Mouse (Mus musculus) embryonic facial prominence, embryonic 12.5 days (tissue): ENCODE measurements around the gene Senp1. TPM values are rescaled to one million over a fixed set of nuclear protein-coding genes. Genes with fewer than 3 reads are reported as not detected.

ENCODE experiments used
- ATAC-seq: fragments of 200-750 bp; cut with Nextera tagmentation; 2 replicates; pipeline ENCODE4 v1.8.0; 2017; ENCODE audit not compliant: insufficient number of reproducible peaks, insufficient read depth, low FRiP score, low TSS enrichment
- H3K27ac ChIP-seq: fragments of 300-500 bp; sonication (generic); 2 replicates; pipeline ENCODE4 v1.5.1; 2016; ENCODE audit warnings: mild to moderate bottlenecking
- H3K27me3 ChIP-seq: fragments of 300-500 bp; sonication (generic); 2 replicates; pipeline ENCODE4 v1.6.1; 2016; ENCODE audit warnings: mild to moderate bottlenecking, moderate library complexity
- H3K36me3 ChIP-seq: fragments of 300-500 bp; sonication (generic); 2 replicates; pipeline ENCODE4 v1.6.1; 2016; ENCODE audit warnings: mild to moderate bottlenecking
- H3K4me1 ChIP-seq: fragments of 300-500 bp; sonication (generic); 2 replicates; pipeline ENCODE4 v1.6.1; 2016
- H3K4me2 ChIP-seq: fragments of 300-500 bp; sonication (generic); replicated peaks from 2 replicates; pipeline ENCODE4 v1.6.1; 2016; ENCODE audit warnings: mild to moderate bottlenecking, moderate library complexity
- H3K4me3 ChIP-seq: fragments of 300-500 bp; sonication (generic); 2 replicates; pipeline ENCODE4 v1.5.1; 2016; ENCODE audit warnings: mild to moderate bottlenecking
- H3K9ac ChIP-seq: fragments of 300-500 bp; sonication (generic); 2 replicates; pipeline ENCODE4 v1.6.1; 2016; ENCODE audit warnings: mild to moderate bottlenecking, moderate library complexity
- H3K9me3 ChIP-seq: fragments of 300-500 bp; sonication (generic); 2 replicates; pipeline ENCODE4 v1.6.1; 2016; ENCODE audit warnings: mild to moderate bottlenecking, moderate library complexity
- WGBS: fragments of 180-500 bp; shearing (Covaris S2); methylation state at CpG from one replicate; pipeline ENCODE4 v1.1.7; 2016; 5-methylcytosine and 5-hydroxymethylcytosine counted together
- polyA plus RNA-seq: library from polyadenylated mRNA; unstranded; fragments of >200 nt; fragmentation: Nextera tagmentation; extraction: Ambion mirVana; gene quantifications from 2 replicates; pipeline ENCODE4 v1.2.1, GENCODE M21; 2016

Senp1 gene
- polyA plus RNA-seq, 1 experiment from 2014 or later = 45.6 TPM

DNA sequence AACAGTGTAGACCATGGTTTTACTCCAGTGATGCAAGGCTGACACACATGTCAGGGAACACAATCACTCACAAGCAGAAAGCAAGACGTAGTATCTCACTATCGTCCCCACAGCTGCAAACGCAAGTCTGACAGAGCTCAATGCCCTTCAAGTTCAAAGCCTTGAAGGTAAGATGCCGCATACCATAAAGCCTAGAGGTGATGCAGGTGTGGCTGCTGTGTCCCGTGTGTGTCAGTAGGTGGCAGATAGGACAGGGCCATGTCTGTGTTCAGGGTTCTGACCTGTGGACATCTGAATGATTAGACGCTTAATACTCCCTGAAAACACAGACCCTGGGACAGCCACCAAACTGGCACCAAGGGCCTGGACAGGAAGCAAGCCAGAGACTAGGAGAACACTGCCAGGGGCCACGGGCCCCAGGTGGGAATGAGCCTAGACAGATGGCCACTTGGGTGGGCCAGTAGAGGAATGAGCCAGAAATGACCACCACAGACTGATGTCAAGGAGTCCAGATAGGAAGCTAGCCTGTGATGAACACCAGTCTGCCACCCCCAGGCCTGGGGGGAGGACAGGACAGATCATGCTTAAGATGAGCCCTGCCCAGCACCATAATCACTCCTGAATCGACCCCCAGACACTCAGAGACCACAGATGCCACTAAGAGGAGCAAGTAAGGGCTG is 23.8 kb downstream of the Senp1 start:
- 89% methylated on average over 8 of the region's 8 CpGs for WGBS
- peaks cover 50% of the 10 kb centered on the region for H3K36me3 ChIP-seq

DNA sequence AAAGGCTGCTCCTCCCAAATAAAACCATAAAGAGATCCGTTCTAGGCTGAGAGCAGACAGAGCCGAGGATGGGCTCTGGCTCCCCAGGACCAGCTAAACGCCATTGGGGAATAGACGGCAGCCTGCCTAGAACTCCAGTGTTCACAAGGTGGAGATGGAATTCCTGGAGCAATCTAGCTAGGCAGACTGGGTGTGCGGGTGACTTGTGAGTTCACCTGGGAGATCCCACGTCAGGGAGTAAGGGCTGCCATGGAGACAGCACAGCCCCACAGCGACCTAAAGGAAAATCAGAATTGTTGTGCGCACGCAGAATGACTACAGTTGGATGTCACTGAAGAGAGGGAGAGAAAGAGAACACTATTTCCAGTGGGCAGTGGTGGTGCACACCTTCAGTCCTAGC is 25.0 kb downstream of the Senp1 start:
- ATAC-seq = no peak
- Histone ChIP-seq H3K27ac (no peak overlapping the region), H3K9ac (no peak overlapping the region), H3K4me2 (no peak overlapping the region), H3K9me3 (no peaks in the 10 kb centered on the region), H3K4me1 (no peaks in the 10 kb centered on the region), H3K4me3 (no peak overlapping the region), H3K36me3 (peaks cover 61% of the 10 kb centered on the region), H3K27me3 (no peaks in the 10 kb centered on the region)
- WGBS = 81% methylated on average over 9 of the region's 9 CpGs

More for the DNA sequence above, 23.8 kb downstream of the Senp1 start:
- H3K9me3 ChIP-seq = no peaks in the 10 kb centered on the region
- H3K9ac ChIP-seq = no peak overlapping the region
- H3K4me1 ChIP-seq = no peaks in the 10 kb centered on the region
- no peak overlapping the region for H3K27ac ChIP-seq
- no peak overlapping the region for H3K4me2 ChIP-seq
- ATAC-seq = no peak
- no peak overlapping the region for H3K4me3 ChIP-seq
- no peaks in the 10 kb centered on the region for H3K27me3 ChIP-seq

GRCm38 (mm10) chr15:98067492-98067891 is 26.1 kb downstream of the Senp1 start:
- Histone ChIP-seq H3K4me3 (no peak overlapping the region), H3K9me3 (no peaks in the 10 kb centered on the region), H3K27ac (no peak overlapping the region), H3K4me2 (no peak overlapping the region), H3K36me3 (peaks cover 65% of the 10 kb centered on the region), H3K27me3 (no peaks in the 10 kb centered on the region), H3K9ac (no peak overlapping the region), H3K4me1 (no peaks in the 10 kb centered on the region)
- no peak for ATAC-seq
- 53% methylated on average over 3 of the region's 3 CpGs for WGBS

DNA sequence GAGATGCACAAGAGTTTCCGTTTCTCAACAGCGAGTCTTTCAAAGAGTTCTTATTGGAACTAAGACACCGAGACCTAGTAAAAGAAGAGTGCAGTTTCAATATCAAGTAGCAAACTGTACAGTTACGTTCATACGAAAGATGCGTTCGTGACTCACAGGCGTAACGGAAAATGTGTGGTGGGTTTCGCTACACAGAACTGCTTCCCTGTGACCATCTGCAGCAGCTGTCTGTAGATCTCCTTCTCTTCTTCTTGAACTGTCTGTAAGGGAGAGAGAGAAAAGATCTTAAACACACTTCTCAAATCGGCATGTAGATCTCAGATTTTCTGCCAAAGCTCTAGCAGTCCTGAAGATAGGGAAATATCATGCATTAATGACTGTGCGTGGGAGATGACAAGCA is 26.9 kb downstream of the Senp1 start:
- Histone ChIP-seq H3K36me3 (peaks cover 68% of the 10 kb centered on the region), H3K9ac (no peak overlapping the region), H3K4me3 (no peak overlapping the region), H3K4me2 (no peak overlapping the region), H3K27me3 (no peaks in the 10 kb centered on the region), H3K9me3 (no peaks in the 10 kb centered on the region), H3K4me1 (no peaks in the 10 kb centered on the region), H3K27ac (no peak overlapping the region)
- no peak for ATAC-seq
- 95% methylated on average over 12 of the region's 12 CpGs for WGBS

DNA sequence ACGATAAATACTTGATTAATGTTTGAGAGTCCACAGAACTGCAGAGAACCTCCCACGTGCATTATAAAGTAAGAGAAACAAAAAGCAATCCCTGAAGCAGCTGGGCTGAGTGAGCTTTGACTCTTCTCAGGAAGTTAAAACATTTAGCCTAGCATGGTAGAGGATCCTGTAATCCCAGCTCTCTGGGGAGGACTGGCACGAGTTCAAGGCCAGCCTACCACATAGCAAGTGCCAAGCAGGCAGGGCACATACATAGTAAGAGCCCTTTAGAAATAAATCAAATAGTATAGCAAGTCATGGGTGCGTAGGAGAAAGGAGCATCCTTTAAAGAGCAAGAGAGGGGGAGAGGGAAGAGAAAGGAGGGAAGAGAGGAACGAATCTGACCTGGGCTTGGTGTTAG is 27.7 kb downstream of the Senp1 start:
- H3K27ac ChIP-seq = no peak overlapping the region
- no peak for ATAC-seq
- no peak overlapping the region for H3K9ac ChIP-seq
- no peaks in the 10 kb centered on the region for H3K9me3 ChIP-seq
- peaks cover 69% of the 10 kb centered on the region for H3K36me3 ChIP-seq
- WGBS = 89% methylated on average over 5 of the region's 5 CpGs
- H3K4me1 ChIP-seq = no peaks in the 10 kb centered on the region
- H3K4me3 ChIP-seq = no peak overlapping the region
- H3K27me3 ChIP-seq = no peaks in the 10 kb centered on the region
- H3K4me2 ChIP-seq = no peak overlapping the region

DNA sequence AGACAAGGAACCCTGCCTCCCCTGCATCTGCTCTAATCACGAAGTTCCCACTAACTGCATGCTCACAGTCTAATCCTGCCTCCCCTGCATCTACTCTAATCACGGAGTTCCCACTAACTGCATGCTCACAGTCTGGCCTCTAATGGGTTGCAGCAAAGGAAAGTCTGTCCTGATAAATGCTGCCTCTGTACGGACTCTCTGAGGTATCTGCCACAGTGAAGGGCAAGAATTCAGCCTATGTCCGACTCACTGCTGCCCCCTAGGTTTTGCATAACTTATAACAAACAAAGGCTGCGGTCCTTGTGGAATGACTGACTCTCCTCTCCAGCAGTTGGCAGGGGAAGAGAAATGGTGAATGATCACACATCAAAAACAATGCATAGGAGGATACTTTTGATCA is 38.3 kb downstream of the Senp1 start:
- H3K9me3 ChIP-seq = no peaks in the 10 kb centered on the region
- peaks cover 62% of the 10 kb centered on the region for H3K36me3 ChIP-seq
- H3K27me3 ChIP-seq = no peaks in the 10 kb centered on the region
- H3K27ac ChIP-seq = no peak overlapping the region
- 14% methylated on average over 5 of the region's 5 CpGs for WGBS
- no peak for ATAC-seq
- H3K4me2 ChIP-seq = no peak overlapping the region
- H3K9ac ChIP-seq = no peak overlapping the region
- no peak overlapping the region for H3K4me3 ChIP-seq
- H3K4me1 ChIP-seq = no peaks in the 10 kb centered on the region

GRCm38 (mm10) chr15:98051685-98052084 is 41.9 kb downstream of the Senp1 start:
- no peaks in the 10 kb centered on the region for H3K27me3 ChIP-seq
- 88% methylated on average over 5 of the region's 5 CpGs for WGBS
- ATAC-seq = no peak
- H3K4me3 ChIP-seq = no peak overlapping the region
- H3K27ac ChIP-seq = no peak overlapping the region
- peaks cover 61% of the 10 kb centered on the region for H3K36me3 ChIP-seq
- H3K4me1 ChIP-seq = no peaks in the 10 kb centered on the region
- no peak overlapping the region for H3K9ac ChIP-seq
- H3K9me3 ChIP-seq = no peaks in the 10 kb centered on the region
- no peak overlapping the region for H3K4me2 ChIP-seq

- Histone ChIP-seq H3K27ac (no peak overlapping the region), H3K9me3 (no peaks in the 10 kb centered on the region), H3K27me3 (no peaks in the 10 kb centered on the region), H3K9ac (no peak overlapping the region), H3K4me2 (no peak overlapping the region), H3K4me3 (no peak overlapping the region), H3K36me3 (peaks cover 72% of the 10 kb centered on the region), H3K4me1 (no peaks in the 10 kb centered on the region)
- 85% methylated on average over 13 of the region's 13 CpGs for WGBS
- ATAC-seq = no peak
Observed at GRCm38 (mm10) chr15:98048918-98049700, 44.4 kb downstream of the Senp1 start.

- ATAC-seq = no peak
- Histone ChIP-seq H3K4me1 (no peaks in the 10 kb centered on the region), H3K9ac (no peak overlapping the region), H3K9me3 (no peaks in the 10 kb centered on the region), H3K27me3 (no peaks in the 10 kb centered on the region), H3K4me2 (no peak overlapping the region), H3K4me3 (no peak overlapping the region), H3K36me3 (peaks cover 83% of the 10 kb centered on the region), H3K27ac (no peak overlapping the region)
- 90% methylated on average over 5 of the region's 5 CpGs for WGBS
Observed at GRCm38 (mm10) chr15:98044387-98044786, 49.2 kb downstream of the Senp1 start.

- Histone ChIP-seq H3K9me3 (no peaks in the 10 kb centered on the region), H3K4me3 (no peak overlapping the region), H3K36me3 (peaks cover 87% of the 10 kb centered on the region), H3K4me1 (no peaks in the 10 kb centered on the region), H3K27me3 (no peaks in the 10 kb centered on the region), H3K4me2 (no peak overlapping the region), H3K9ac (no peak overlapping the region), H3K27ac (no peak overlapping the region)
- ATAC-seq = no peak
- WGBS = 93% methylated on average over 6 of the region's 6 CpGs
Observed at GRCm38 (mm10) chr15:98043967-98044366, 49.6 kb downstream of the Senp1 start.

DNA sequence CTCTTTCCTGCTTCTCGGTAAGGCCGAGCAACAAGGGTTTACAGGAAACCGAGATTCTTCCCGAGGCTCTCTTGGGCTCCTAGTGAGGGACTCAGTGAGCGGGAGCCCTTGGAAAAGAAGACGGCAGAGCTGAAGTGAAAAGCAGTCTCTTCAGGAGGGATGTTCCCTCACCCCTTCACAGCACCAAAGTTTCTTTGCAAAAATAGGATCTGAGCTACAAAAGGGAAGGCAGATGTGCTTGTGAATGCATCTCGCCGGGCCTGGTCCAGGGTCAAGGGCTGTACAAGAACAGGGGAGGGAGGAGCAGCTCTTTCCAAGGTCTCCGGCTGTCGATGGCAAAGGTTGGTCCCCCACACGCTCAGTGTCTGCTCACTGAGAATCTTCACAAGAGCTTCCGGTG is 51.0 kb downstream of the Senp1 start:
- Histone ChIP-seq H3K9ac (no peak overlapping the region), H3K4me3 (no peak overlapping the region), H3K4me1 (no peaks in the 10 kb centered on the region), H3K27ac (no peak overlapping the region), H3K4me2 (no peak overlapping the region), H3K27me3 (no peaks in the 10 kb centered on the region), H3K9me3 (no peaks in the 10 kb centered on the region), H3K36me3 (peaks cover 82% of the 10 kb centered on the region)
- 90% methylated on average over 12 of the region's 12 CpGs for WGBS
- ATAC-seq = no peak

DNA sequence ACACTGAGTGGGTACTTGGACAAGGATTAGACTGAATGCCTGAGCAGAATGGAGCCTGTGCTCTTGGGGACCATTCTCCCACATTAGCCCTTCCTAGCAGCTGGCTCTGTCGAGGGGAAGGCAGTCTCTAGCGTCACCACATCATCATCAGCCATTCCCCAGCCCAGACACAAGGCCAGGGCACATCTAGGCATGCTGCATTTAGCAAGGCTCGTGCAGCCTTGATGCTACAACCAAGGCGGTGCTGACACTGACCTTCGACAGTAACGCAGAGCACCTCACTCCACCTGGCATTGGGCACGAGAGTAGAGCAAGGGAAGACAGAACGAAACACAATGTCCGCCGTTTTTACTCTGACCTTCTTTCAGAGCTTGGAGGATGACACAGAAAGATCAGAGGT is 53.9 kb downstream of the Senp1 start:
- Histone ChIP-seq H3K4me2 (no peak overlapping the region), H3K36me3 (peaks cover 66% of the 10 kb centered on the region), H3K4me3 (no peak overlapping the region), H3K27ac (no peak overlapping the region), H3K4me1 (peaks cover 15% of the 10 kb centered on the region), H3K9me3 (no peaks in the 10 kb centered on the region), H3K27me3 (no peaks in the 10 kb centered on the region), H3K9ac (no peak overlapping the region)
- 91% methylated on average over 10 of the region's 10 CpGs for WGBS
- ATAC-seq = no peak
